Mouse (Mus musculus) cerebellum, adult (tissue): ENCODE measurements around the gene Zfp583.
"Not testable (repeated sequence)": the region's sequence is repeated elsewhere in the genome, so short reads cannot be mapped to it uniquely, and the experiment has no call there.

ENCODE experiments used
- ATAC-seq: cut with Nextera tagmentation; 2 replicates; pipeline ENCODE4 v1.9.2; 2017; ENCODE audit warnings: mild to moderate bottlenecking, moderate library complexity, mixed read lengths; ENCODE audit not compliant: insufficient number of reproducible peaks, low FRiP score, low TSS enrichment

Zfp583 gene

GRCm38 (mm10) chr7:6331233-6331956, at the start of gene Zfp583:
Gene Zfp583 (minus strand): TSS chr7:6331285.
- peak; percentile 88 for ATAC-seq

- no peak for ATAC-seq
Observed at GRCm38 (mm10) chr7:6378441-6378840, 47.4 kb upstream of the Zfp583 start.

- no peak for ATAC-seq
Observed at GRCm38 (mm10) chr7:6372993-6373392, 41.9 kb upstream of the Zfp583 start.

- no peak for ATAC-seq
Observed at GRCm38 (mm10) chr7:6369460-6369859, 38.4 kb upstream of the Zfp583 start.

- ATAC-seq, result not testable (repeated sequence)
Observed at GRCm38 (mm10) chr7:6368146-6368545, 37.1 kb upstream of the Zfp583 start.

GRCm38 (mm10) chr7:6367185-6367584, 36.1 kb upstream of the Zfp583 start:
- ATAC-seq, result no peak

- no peak for ATAC-seq
Observed at GRCm38 (mm10) chr7:6364761-6365160, 33.7 kb upstream of the Zfp583 start.

GRCm38 (mm10) chr7:6363047-6363488, 32.0 kb upstream of the Zfp583 start, which contains the start of gene Zfp78:
Gene Zfp78 (plus strand): TSS chr7:6363280.
- ATAC-seq, result peak; percentile 87

- ATAC-seq, result peak; percentile 86
Observed at GRCm38 (mm10) chr7:6362268-6363046, 31.4 kb upstream of the Zfp583 start.

GRCm38 (mm10) chr7:6361756-6362155, 30.7 kb upstream of the Zfp583 start:
- ATAC-seq, result no peak

- ATAC-seq, result no peak
Observed at GRCm38 (mm10) chr7:6360477-6361060, 29.5 kb upstream of the Zfp583 start.

GRCm38 (mm10) chr7:6358937-6359590, 28.0 kb upstream of the Zfp583 start:
- ATAC-seq, result no peak

- no peak for ATAC-seq
Observed at GRCm38 (mm10) chr7:6358121-6358520, 27.0 kb upstream of the Zfp583 start.

- no peak for ATAC-seq
Observed at GRCm38 (mm10) chr7:6344124-6344523, 13.0 kb upstream of the Zfp583 start.

- peak; percentile 98 for ATAC-seq
Observed at GRCm38 (mm10) chr7:6343501-6344071, 12.5 kb upstream of the Zfp583 start, which contains the start of gene Gm3854. Gene Gm3854 (plus strand): TSS chr7:6343759.

GRCm38 (mm10) chr7:6339865-6340264, 8.8 kb upstream of the Zfp583 start:
- no peak for ATAC-seq

GRCm38 (mm10) chr7:6330458-6331232, 440 bp downstream of the Zfp583 start:
- ATAC-seq, result peak; percentile 47

- ATAC-seq, result not testable (repeated sequence)
Observed at GRCm38 (mm10) chr7:6300796-6301195, 30.3 kb downstream of the Zfp583 start.

- not testable (repeated sequence) for ATAC-seq
Observed at GRCm38 (mm10) chr7:6291121-6291520, 40.0 kb downstream of the Zfp583 start.
